Mouse (Mus musculus): ENCODE data around the gene 4930524J08Rik.

Gene 4930524J08Rik

DNA sequence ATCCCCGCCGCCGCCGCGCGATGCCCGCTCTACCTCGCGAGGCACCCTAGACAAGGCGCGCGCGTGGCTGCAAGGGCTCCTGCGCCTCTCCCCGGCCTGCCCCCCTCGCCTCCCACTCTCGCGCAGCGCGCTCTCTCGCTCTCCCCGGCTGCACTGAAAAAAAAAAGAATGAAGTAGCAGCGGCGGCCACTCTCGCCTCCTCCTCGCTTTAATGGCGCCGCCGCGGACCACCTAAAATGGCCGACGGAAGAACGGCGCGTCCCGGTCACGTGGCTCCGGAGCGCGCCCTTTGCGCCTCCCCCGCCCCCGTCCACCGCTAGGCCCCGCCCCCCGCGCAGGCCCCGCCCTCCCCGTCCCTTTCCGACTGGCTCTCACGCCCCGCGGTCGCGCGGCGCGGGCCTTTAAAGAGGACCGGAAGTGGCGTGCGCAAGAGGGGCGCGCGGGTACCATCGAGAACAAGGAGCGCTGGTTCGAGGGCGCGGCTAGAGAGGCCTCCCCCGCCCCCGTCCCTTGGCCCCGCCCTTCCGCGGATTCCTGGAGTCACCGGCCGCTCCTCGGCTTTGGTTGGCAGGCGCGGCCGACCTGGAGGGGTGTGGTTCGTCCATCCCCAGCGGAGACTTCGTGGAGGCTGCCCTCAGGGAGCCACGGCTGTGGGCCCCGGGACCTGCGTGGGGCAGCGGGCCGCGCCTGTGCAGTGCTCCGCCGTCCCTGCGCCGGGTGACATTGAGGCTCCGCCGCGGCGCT is at the start of gene 4930524J08Rik, which contains the start of gene Hnrnpd:
Gene 4930524J08Rik (plus strand): TSS at position 363 of the 744 bp plus-strand sequence.
Gene Hnrnpd (minus strand): TSS at position 240 of the 744 bp plus-strand sequence.
- ChIA-PET POLR2A (interaction anchor here (0.5 to 2.5 kb wide), 21 partner anchors 9 to 540 kb away, joined by 3 to 17 read pairs (median 3); partner anchors contain the start of genes Hnrnpdl (in 2 of the 4), Cops4 (in 1 of the 4) and Enoph1 (in 1 of the 4)), CTCF (no interaction called here)

DNA sequence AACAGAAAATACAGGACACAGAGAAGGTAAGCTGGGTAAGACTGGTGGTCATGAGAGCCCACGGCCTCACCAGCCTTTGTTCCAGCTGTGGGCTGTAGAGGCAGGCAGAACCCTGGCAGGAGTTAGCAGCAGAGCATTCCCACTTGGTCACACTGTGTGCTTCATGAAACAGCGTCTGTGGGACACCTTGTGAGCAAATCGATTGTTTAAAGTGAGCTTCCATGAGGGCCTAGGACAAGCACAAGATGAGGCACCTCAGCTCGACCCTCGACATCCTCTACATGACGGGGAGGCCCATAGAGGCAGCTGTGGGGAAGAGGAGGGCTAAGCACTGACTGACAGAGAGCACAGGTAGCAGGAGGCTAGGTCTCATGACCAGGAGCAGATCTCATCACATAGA is 47.0 kb upstream of the 4930524J08Rik start:
- CTCF ChIA-PET, result no interaction called here
- POLR2A ChIA-PET, result interaction anchor here in 1 of 4 experiments (0.6 to 1.5 kb wide), 3 partner anchors 14 to 498 kb away, joined by 3 to 5 read pairs (median 3); no protein-coding TSS in a partner anchor

DNA sequence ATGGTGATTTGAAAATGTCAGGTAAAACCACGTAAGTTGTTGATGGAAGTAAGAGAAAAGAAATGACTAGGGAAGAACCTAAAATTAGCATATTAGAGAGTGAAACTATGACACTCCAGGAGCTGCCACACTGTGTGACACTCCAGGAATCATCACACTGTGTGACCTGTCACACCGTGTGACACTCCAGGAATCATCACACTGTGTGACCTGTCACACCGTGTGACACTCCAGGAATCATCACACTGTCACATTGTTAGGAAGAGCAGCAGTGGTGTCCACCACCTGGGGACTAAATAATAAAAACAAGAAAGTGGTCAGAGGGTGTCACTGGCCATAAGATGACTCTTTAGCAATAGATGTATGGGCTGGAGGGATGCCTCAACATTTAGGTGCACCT is 39.4 kb upstream of the 4930524J08Rik start:
- CTCF ChIA-PET, result interaction anchor here in 1 of 4 experiments (1.2 kb wide), 1 partner anchor 11 kb away, joined by 3 read pairs; no protein-coding TSS in a partner anchor
- POLR2A ChIA-PET, result interaction anchor here in 1 of 4 experiments (1.4 kb wide), 1 partner anchor 13 kb away, joined by 3 read pairs; no protein-coding TSS in a partner anchor

DNA sequence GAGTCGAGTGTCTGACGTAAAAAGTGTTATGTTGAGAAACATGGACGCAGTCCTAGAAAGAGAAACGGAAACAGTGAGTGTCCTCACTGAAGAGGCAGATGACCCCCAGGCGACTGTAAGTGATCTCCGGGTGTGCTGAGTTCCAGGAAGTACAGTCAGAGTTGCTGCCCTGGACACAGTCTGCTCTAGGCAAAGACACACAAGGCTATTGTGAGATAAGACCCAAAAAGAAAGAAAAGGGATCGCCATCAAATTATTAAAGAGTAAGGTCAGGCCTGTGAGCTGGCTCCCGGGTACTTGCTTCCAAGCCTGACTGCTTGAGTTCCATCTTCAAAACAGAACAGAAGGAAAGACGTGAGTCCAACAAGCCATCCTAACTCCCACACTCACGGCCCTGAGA is 37.6 kb upstream of the 4930524J08Rik start:
- ChIA-PET POLR2A (interaction anchor here in 3 of 4 experiments (0.6 to 1.2 kb wide), 8 partner anchors 11 to 151 kb away, joined by 3 to 5 read pairs (median 3); partner anchors contain the start of genes Enoph1 (in 1 of the 3) and Hnrnpdl (in 1 of the 3)), CTCF (no interaction called here)

DNA sequence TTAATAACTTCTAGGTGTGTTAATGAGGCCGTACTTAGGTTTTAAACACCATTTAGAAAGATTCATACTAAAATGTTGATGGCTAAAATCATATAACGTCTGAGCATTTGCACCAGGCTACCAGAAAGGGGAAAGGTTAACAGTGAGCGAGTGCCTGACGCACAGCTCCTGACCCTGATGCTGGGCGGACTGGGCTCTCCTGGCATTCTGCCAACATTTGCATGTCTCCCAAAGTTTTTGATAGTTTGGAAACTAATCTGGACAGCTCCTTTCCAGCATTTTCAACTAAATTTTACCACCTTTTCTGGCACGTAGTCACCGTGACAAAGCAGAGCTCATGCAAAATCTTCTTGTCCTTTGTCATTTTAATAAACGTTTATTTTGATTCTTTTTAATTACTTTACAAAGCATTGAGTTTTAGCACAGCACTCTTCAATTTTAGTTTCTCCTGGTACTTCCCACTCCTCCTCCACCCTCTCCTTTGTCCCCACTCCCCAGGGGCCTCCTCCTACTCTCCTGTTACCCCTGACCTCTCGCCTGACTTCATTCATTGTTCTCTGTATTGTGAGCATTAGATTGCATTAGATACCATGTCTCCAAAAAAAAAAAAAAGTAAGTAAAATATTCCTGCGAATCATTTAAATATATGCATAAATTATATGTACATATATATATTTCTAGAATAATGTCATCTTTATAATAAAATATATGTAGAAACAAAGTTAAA is 36.9 kb upstream of the 4930524J08Rik start:
- POLR2A ChIA-PET, result interaction anchor here in 3 of 4 experiments (0.6 to 1.2 kb wide), 7 partner anchors 11 to 151 kb away, joined by 3 to 4 read pairs (median 3); no protein-coding TSS in a partner anchor

DNA sequence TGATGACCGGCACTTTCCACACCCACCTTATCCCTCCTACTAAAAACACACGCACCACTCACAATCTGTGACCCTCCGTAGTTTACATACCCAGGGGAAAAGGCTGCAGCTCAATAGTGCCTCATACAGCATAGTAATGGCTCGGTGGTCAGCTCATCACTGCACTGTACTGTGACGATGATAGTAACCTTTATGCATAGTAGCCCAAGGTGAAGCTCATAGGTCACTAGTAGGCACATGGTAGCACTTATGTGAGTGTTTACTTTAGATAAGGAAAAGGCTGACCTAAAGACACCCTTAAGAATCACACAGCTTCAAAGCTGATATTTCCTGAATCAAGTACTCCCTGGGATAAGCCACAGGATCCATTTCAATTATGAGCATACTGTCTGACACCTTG is 26.3 kb upstream of the 4930524J08Rik start:
- POLR2A ChIA-PET, result interaction anchor here in 3 of 4 experiments (0.7 to 7.7 kb wide), 16 partner anchors 9 to 92 kb away, joined by 3 to 64 read pairs (median 4); no protein-coding TSS in a partner anchor

More for the DNA sequence above, 36.9 kb upstream of the 4930524J08Rik start:
- CTCF ChIA-PET, result no interaction called here

DNA sequence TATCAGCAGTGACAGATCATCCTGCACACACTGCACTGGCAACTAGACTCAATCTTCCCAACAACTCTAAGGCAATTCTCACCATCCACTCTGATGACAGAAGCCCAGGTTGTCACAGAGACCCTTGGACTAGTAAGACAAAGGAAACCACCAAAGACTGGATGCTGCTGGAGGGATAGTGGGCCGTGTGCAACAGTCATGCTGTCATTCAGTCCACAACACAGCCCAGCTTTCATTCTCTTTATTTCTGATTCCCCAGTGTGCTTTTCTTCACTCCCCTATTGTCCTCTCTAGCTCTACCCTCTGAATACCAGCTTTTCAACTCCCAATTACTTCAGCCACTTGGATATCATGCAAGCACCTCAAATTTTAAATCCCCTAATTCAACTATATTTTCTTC is 25.0 kb upstream of the 4930524J08Rik start:
- CTCF ChIA-PET, result interaction anchor here in 1 of 4 experiments (0.5 kb wide), 1 partner anchor 13 kb away, joined by 4 read pairs; no protein-coding TSS in a partner anchor
- POLR2A ChIA-PET, result interaction anchor here in 3 of 4 experiments (0.6 to 12.1 kb wide), 12 partner anchors 8 to 726 kb away, joined by 3 to 287 read pairs (median 3); no protein-coding TSS in a partner anchor

More for the DNA sequence above, 26.3 kb upstream of the 4930524J08Rik start:
- CTCF ChIA-PET, result interaction anchor here in 2 of 4 experiments (0.6 to 1.4 kb wide), 3 partner anchors 24 to 1068 kb away, joined by 3 to 4 read pairs (median 3); no protein-coding TSS in a partner anchor

DNA sequence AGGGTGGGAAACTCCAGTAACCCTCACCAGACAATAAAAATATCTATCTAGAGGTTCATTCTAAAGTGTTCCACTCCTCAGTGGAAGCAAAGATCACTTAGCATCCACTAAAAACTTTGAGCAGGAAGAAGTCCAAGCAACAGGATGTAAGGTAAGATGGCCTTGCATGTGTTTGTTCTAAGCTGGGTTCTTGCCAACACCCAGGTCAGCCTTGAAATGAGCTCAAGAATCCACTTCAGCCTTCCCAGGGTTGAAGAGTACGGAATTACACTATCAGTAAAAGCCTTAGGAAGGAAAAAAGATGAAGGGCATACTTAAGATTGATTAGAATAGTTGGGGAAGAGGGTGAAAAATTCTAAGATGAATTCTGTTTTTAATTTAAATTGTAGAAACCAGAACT is 20.2 kb upstream of the 4930524J08Rik start:
- POLR2A ChIA-PET, result interaction anchor here (0.6 to 12.1 kb wide), 22 partner anchors 7 to 456 kb away, joined by 3 to 287 read pairs (median 8); partner anchors contain the start of genes Enoph1 (in 2 of the 4), Hnrnpdl (in 2 of the 4) and Vamp9 (in 1 of the 4)

DNA sequence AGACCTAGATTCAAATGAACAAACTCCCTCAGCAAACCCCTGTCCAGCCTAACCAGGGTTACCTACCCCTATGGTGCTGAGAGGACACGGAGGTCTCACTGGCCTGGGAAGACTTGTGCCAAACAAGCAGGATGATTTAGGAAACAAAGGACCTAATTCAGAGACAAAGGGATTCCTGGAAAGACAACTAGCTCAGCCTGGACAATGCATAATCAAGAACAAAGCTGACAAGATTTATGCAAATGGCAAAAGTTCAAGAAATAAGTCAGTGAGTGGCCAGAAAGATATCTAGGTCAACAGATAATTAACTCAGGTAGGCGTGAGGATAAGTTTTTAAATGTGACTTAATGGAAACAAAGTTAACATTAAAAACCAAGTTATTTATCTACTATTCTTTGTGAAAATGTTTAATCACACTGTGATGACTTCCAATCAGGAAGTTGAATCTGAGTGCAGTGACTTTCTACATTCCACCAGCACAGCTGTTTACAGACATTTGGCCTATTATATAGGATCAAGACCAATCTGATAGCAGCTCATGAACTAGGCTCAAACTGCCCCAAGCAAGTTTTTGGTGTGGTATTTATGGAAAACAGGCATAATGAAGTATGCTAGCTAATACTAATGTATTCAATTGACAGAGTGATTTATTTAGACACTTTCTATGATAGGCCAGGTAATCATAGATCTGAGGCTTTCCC is 19.5 kb upstream of the 4930524J08Rik start:
- POLR2A ChIA-PET, result interaction anchor here (0.6 to 12.1 kb wide), 34 partner anchors 8 to 105 kb away, joined by 3 to 287 read pairs (median 6); partner anchors contain the start of genes Enoph1 (in 2 of the 4), Hnrnpdl (in 2 of the 4) and Vamp9 (in 1 of the 4)
- CTCF ChIA-PET, result interaction anchor here in 1 of 4 experiments (1.3 kb wide), 1 partner anchor 49 kb away, joined by 3 read pairs; no protein-coding TSS in a partner anchor

More for the DNA sequence above, 20.2 kb upstream of the 4930524J08Rik start:
- CTCF ChIA-PET, result interaction anchor here in 1 of 4 experiments (0.6 kb wide), 1 partner anchor 71 kb away, joined by 6 read pairs; no protein-coding TSS in a partner anchor

DNA sequence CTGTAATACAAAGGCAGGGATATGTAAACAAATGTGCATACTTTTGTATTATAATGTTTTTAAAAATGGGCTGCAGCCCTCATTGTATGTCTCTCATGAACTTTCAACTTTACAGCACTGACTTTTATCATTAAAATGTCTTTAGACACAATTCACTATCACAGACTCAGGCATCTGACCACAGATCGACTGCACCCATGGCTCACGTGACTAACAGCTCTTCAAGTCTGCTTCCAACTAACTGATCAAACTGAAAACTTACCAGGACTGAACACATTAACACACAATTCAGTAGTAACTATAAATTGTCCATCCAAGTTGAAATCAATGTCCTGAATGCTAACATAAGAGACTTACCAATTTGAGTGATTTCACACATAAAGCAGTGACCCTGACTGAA is 18.9 kb upstream of the 4930524J08Rik start:
- CTCF ChIA-PET, result interaction anchor here in 1 of 4 experiments (1.3 kb wide), 1 partner anchor 49 kb away, joined by 3 read pairs; no protein-coding TSS in a partner anchor
- POLR2A ChIA-PET, result interaction anchor here (0.5 to 12.1 kb wide), 30 partner anchors 8 to 93 kb away, joined by 3 to 287 read pairs (median 6); partner anchors contain the start of genes Enoph1 (in 2 of the 4) and Hnrnpdl (in 2 of the 4)

DNA sequence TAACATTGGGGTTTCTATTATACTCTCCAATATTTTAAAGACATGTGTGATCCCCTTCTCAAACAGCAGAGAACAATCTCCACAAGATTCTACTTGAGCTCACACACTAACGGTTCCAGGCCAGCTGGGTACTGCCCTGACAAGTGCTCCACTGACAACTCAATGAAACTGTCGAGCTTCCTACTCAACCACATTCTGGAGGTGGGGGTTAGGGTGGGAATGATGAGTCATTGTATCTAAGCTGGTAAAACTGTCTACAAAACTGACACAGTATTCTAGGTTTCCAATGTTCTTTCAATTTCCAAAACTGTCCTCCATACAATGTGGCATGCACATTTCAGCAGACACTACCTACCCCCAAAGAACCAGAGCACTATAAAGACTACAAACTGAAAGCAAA is 4.9 kb upstream of the 4930524J08Rik start:
- ChIA-PET CTCF (interaction anchor here in 2 of 4 experiments (0.6 to 0.9 kb wide), 3 partner anchors 63 to 70 kb away, joined by 3 to 4 read pairs (median 4); no protein-coding TSS in a partner anchor), POLR2A (interaction anchor here (0.6 to 10.2 kb wide), 33 partner anchors 10 to 456 kb away, joined by 3 to 287 read pairs (median 4); partner anchors contain the start of genes Hnrnpdl (in 3 of the 4) and Enoph1 (in 2 of the 4))

DNA sequence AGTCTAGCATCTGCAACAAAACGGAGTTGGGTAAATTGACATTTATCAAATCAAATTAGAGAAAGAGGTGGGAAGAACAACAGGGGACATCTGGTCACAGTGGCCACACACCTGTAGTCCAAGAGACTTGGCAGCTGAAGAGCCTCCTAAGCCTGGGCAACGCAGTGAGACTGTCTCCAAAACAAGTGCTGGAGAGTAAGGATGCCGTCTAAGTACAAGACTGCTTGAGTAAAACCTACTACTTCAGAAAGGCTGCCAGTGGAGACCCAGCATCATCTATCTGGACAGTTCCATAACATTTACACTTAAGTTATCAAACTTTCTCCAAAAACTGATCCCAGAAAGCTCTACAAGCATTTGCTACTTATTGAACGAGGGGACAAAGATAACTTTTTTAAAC is 3.8 kb upstream of the 4930524J08Rik start:
- ChIA-PET POLR2A (interaction anchor here in 3 of 4 experiments (0.6 to 10.2 kb wide), 9 partner anchors 8 to 89 kb away, joined by 3 to 287 read pairs (median 9); partner anchors contain the start of genes Enoph1 (in 1 of the 3) and Hnrnpdl (in 1 of the 3)), CTCF (no interaction called here)

DNA sequence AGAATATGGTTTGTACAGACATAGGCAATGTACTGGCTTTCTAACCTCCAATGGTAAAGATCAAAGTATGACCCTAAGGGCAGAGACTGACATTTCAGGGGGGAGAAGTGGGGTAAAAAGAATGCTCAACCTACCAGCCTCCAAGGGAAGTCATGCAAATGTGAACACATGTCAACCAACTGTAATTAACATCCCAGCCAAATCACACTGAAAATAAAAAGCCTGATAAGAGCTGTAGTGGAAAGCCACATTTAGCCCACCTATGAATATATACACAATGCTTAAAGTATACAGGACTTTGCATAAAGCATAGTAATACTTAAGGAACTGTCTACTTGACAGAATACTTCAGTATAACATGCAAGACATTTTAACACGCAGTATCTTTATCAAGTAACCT is 3.1 kb upstream of the 4930524J08Rik start:
- CTCF ChIA-PET, result interaction anchor here in 1 of 4 experiments (0.6 kb wide), 1 partner anchor 230 kb away, joined by 3 read pairs; no protein-coding TSS in a partner anchor
- POLR2A ChIA-PET, result interaction anchor here in 2 of 4 experiments (0.8 to 10.2 kb wide), 17 partner anchors 8 to 320 kb away, joined by 3 to 287 read pairs (median 4); partner anchors contain the start of genes Enoph1 (in 1 of the 2) and Hnrnpdl (in 1 of the 2)

DNA sequence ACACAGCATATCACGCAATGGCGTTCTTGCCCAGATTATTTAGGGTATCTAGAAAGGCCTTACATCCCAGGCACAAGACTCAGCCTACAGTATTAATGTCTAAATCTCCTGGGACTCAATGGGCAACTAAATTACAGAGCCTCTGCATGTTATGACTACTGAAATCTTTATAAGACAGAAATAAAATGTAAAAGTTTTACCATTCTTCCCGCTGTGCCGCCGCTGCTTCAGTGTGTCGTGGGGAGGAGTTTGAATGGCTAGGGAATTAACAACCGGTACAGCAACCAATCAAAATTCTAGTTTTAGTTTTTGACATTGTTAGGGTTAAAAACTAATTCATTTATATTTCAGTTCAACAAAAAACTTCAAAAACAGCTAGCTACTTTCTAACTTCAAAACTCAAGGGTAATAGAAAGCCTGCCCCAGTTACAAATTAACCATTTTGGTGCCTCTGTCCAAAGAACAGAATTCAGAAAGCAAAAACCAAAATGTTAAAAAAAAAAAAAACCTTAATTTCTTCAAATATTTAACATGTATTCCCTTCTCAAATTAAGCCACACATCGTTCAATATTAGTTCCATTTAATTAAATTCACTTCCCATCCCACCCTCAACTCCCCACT is 2.4 kb upstream of the 4930524J08Rik start:
- ChIA-PET POLR2A (interaction anchor here in 3 of 4 experiments (0.8 to 10.2 kb wide), 26 partner anchors 9 to 453 kb away, joined by 3 to 287 read pairs (median 6); partner anchors contain the start of genes Enoph1 (in 2 of the 3) and Hnrnpdl (in 2 of the 3)), CTCF (interaction anchor here in 1 of 4 experiments (0.6 kb wide), 1 partner anchor 230 kb away, joined by 3 read pairs; no protein-coding TSS in a partner anchor)

DNA sequence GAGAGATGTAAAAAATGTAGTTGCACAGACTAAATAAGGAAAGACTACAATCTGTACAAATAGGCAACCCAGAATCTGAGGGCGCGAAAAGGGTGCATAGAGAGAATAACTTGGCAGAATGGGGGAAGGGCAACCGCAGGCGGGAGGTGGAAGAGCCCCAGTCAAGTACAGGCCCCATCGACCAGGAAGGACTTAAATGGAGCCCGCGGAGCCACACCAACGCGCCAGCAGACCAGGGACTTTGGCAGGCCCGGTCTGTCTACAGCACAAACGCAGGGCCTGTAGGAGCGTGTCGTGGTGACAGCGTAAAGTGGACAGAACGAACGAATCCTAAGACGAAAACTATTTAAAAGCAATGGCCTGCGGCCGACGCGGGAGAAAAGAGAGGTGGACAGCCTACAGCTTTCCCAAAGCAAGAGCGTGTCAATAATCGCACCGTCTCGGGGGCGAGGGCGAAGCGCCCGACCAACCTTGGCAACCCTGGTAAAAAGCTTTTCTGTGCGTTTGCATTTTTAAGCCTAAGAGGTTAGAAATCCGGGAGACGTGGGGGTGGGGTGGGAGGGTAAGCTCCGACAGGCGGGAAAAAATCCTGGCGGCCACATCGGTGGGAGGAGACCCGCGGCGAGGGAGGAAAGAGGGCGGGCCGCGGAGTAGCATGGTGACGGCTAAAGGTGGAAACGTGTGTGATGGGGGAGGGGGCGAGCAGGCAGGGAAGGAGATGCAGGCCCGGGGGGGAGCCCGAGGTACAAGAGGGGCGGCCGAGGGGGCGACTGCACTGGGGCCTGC is 1.2 kb upstream of the 4930524J08Rik start:
- CTCF ChIA-PET, result interaction anchor here in 2 of 4 experiments (0.7 to 1.1 kb wide), 5 partner anchors 11 to 1790 kb away, joined by 3 to 5 read pairs (median 3); partner anchors contain the start of gene Hnrnpdl (in 1 of the 2)
- POLR2A ChIA-PET, result interaction anchor here (0.6 to 10.2 kb wide), 48 partner anchors 8 to 850 kb away, joined by 3 to 287 read pairs (median 4); partner anchors contain the start of genes Enoph1 (in 3 of the 4), Hnrnpdl (in 3 of the 4), Cops4 (in 1 of the 4) and Rasgef1b (in 1 of the 4)
